Mouse (Mus musculus) thymus, postnatal 0 days (tissue): ENCODE results near the gene Tmem167b. TPM values are rescaled to one million over a fixed set of nuclear protein-coding genes. Genes with fewer than 3 reads are reported as not detected.
"Not testable (repeated sequence)": the region's sequence is repeated elsewhere in the genome, so short reads cannot be mapped to it uniquely, and the experiment has no call there.

Experiments used
- DNase-seq: peaks from one replicate; pipeline ENCODE4 v3.0.0-alpha.2; 2015; ENCODE audit warnings: low spot score
- polyA plus RNA-seq: library from polyadenylated mRNA; unstranded; fragments of >200 nt; fragmentation: Nextera tagmentation; extraction: Ambion mirVana; gene quantifications from 2 replicates; pipeline ENCODE4 v1.2.1, GENCODE M21; 2015

Gene Tmem167b
- 31.3 and 32.0 TPM in 2 replicates for polyA plus RNA-seq

- peak; percentile 98 for DNase-seq
These were observed at the start of gene Tmem167b for GRCm38 (mm10) chr3:108562133-108562730. TSS of gene Tmem167b (minus strand) at chr3:108562466.

- no peak for DNase-seq
These were observed 46.6 kb upstream of the Tmem167b start for GRCm38 (mm10) chr3:108608906-108609305.

- no peak for DNase-seq
These were observed 29.6 kb upstream of the Tmem167b start for GRCm38 (mm10) chr3:108591530-108592522.

GRCm38 (mm10) chr3:108590786-108591529 lies 28.7 kb upstream of the Tmem167b start, which contains the start of gene Wdr47:
TSS of gene Wdr47 (plus strand) at chr3:108591279.
- DNase-seq, result peak; percentile 97

- no peak for DNase-seq
These were observed 26.2 kb upstream of the Tmem167b start for GRCm38 (mm10) chr3:108588446-108588845.

GRCm38 (mm10) chr3:108584580-108584979 lies 22.3 kb upstream of the Tmem167b start:
- DNase-seq, result no peak

- DNase-seq, result no peak
These were observed 11.8 kb upstream of the Tmem167b start for GRCm38 (mm10) chr3:108574018-108574417.

- no peak for DNase-seq
These were observed 10.2 kb upstream of the Tmem167b start for GRCm38 (mm10) chr3:108572309-108573010.

- DNase-seq, result peak; percentile 98
These were observed 9.4 kb upstream of the Tmem167b start, which contains the start of gene Taf13 for GRCm38 (mm10) chr3:108571443-108572294. TSS of gene Taf13 (plus strand) at chr3:108571698.

- no peak for DNase-seq
These were observed 8.5 kb upstream of the Tmem167b start for GRCm38 (mm10) chr3:108570813-108571212.

- not testable (repeated sequence) for DNase-seq
These were observed 7.4 kb upstream of the Tmem167b start for GRCm38 (mm10) chr3:108569636-108570035.

GRCm38 (mm10) chr3:108567990-108568877 lies 6.0 kb upstream of the Tmem167b start:
- no peak for DNase-seq

- DNase-seq, result peak; percentile 86
These were observed 1.0 kb upstream of the Tmem167b start for GRCm38 (mm10) chr3:108563309-108563708.

- no peak for DNase-seq
These were observed 558 bp upstream of the Tmem167b start for GRCm38 (mm10) chr3:108562777-108563271.

GRCm38 (mm10) chr3:108557888-108558287 lies 4.4 kb downstream of the Tmem167b start:
- no peak for DNase-seq

GRCm38 (mm10) chr3:108554587-108555312 lies 7.5 kb downstream of the Tmem167b start:
- peak; percentile 98 for DNase-seq

- no peak for DNase-seq
These were observed 8.1 kb downstream of the Tmem167b start for GRCm38 (mm10) chr3:108554111-108554561.

- DNase-seq, result no peak
These were observed 20.0 kb downstream of the Tmem167b start for GRCm38 (mm10) chr3:108542299-108542698.
